Mouse (Mus musculus) cortical plate, adult 2 months (tissue): ENCODE measurements around the gene Bhlhe23. TPM values are rescaled to one million over a fixed set of nuclear protein-coding genes. Genes with fewer than 3 reads are reported as not detected.

Experiments
- H3K27ac ChIP-seq: fragments of 200-500 bp; 2 replicates; pipeline ENCODE4 v1.5.1; 2012; ENCODE audit warnings: low read length, control low read depth, inconsistent platforms; ENCODE audit not compliant: insufficient read depth
- H3K4me1 ChIP-seq: fragments of 200-500 bp; 2 replicates; pipeline ENCODE4 v1.6.1; 2011; ENCODE audit warnings: low read length; ENCODE audit not compliant: control insufficient read depth, insufficient read depth
- H3K4me3 ChIP-seq: fragments of 200-500 bp; 2 replicates; pipeline ENCODE4 v1.5.1; 2011; ENCODE audit warnings: mild to moderate bottlenecking, low read length, control low read depth; ENCODE audit not compliant: insufficient read depth
- CTCF ChIP-seq: fragments of 200-500 bp; IDR thresholded peaks from 2 replicates; pipeline ENCODE4 v1.5.1; 2011; ENCODE audit warnings: mild to moderate bottlenecking, control low read depth, low read length; ENCODE audit not compliant: insufficient read depth; ENCODE audit errors: extremely low read depth
- POLR2A ChIP-seq: fragments of 200-500 bp; IDR thresholded peaks from 2 replicates; pipeline ENCODE4 v1.6.1; 2011; ENCODE audit warnings: mild to moderate bottlenecking, low read length, control low read depth; ENCODE audit not compliant: insufficient read depth; ENCODE audit errors: extremely low read depth
- polyA plus RNA-seq: library from polyadenylated mRNA; depleted of rRNA; stranded (reverse); fragments of >200 nt; gene quantifications from 2 replicates; pipeline ENCODE4 v1.2.3, GENCODE M21; 2012; rRNA removed

Bhlhe23 gene
- polyA plus RNA-seq: 0.08 TPM in 1 of 2 replicates, not detected in the other

- Histone ChIP-seq H3K4me3 (no peak within 1 kb of the TSS), H3K4me1 (no peaks in the 10 kb centered on the region), H3K27ac (no peak within 1 kb of the TSS)
- no peak for TF ChIP-seq CTCF
- no peak for TF ChIP-seq POLR2A
Observed at GRCm38 (mm10) chr2:180776793-180777192, at the start of gene Bhlhe23. Gene Bhlhe23, minus strand, starts transcription at chr2:180776900.

- TF ChIP-seq CTCF (no peak), POLR2A (peak; percentile 54; the same call in 1 of the 2 replicates)
Observed at GRCm38 (mm10) chr2:180825147-180825941, 48.6 kb upstream of the Bhlhe23 start.

GRCm38 (mm10) chr2:180824724-180825123 lies 48.0 kb upstream of the Bhlhe23 start:
- TF ChIP-seq POLR2A (no peak), CTCF (no peak)
- H3K4me1 ChIP-seq: peaks cover 25% of the 10 kb centered on the region
- H3K27ac ChIP-seq: peak overlapping the region; percentile 97

More at GRCm38 (mm10) chr2:180825147-180825941, 48.6 kb upstream of the Bhlhe23 start:
- Histone ChIP-seq H3K4me1 (peaks cover 25% of the 10 kb centered on the region), H3K4me3 (no peak overlapping the region), H3K27ac (peak overlapping the region; percentile 79)

GRCm38 (mm10) chr2:180824061-180824460 lies 47.4 kb upstream of the Bhlhe23 start:
- Histone ChIP-seq H3K27ac (peak overlapping the region; percentile 97), H3K4me3 (no peak overlapping the region), H3K4me1 (peaks cover 25% of the 10 kb centered on the region)
- TF ChIP-seq CTCF (no peak), POLR2A (0 out of 2 replicates have a peak, but pooled peaks have one; percentile 25)

More at GRCm38 (mm10) chr2:180824724-180825123, 48.0 kb upstream of the Bhlhe23 start:
- H3K4me3 ChIP-seq: no peak overlapping the region

GRCm38 (mm10) chr2:180822476-180822875 lies 45.8 kb upstream of the Bhlhe23 start:
- Histone ChIP-seq H3K4me3 (no peak overlapping the region), H3K4me1 (peaks cover 25% of the 10 kb centered on the region), H3K27ac (no peak overlapping the region; the same call in 1 of the 2 replicates)
- TF ChIP-seq POLR2A (no peak), CTCF (peak; percentile 80)

- no peak overlapping the region for H3K27ac ChIP-seq
- H3K4me3 ChIP-seq: no peak overlapping the region
- peaks cover 17% of the 10 kb centered on the region for H3K4me1 ChIP-seq
- TF ChIP-seq CTCF: no peak
- no peak for TF ChIP-seq POLR2A
Observed at GRCm38 (mm10) chr2:180819504-180819903, 42.8 kb upstream of the Bhlhe23 start.

- H3K27ac ChIP-seq: no peak overlapping the region
- no peak for TF ChIP-seq CTCF
- TF ChIP-seq POLR2A: no peak
- peaks cover 2% of the 10 kb centered on the region; the same call in 1 of the 2 replicates for H3K4me1 ChIP-seq
- H3K4me3 ChIP-seq: no peak overlapping the region
Observed at GRCm38 (mm10) chr2:180816440-180817065, 39.9 kb upstream of the Bhlhe23 start.

- Histone ChIP-seq H3K4me3 (no peak overlapping the region), H3K4me1 (peaks cover 3% of the 10 kb centered on the region; the same call in 1 of the 2 replicates), H3K27ac (no peak overlapping the region)
- TF ChIP-seq CTCF (0 out of 2 replicates have a peak, but pooled peaks have one; percentile 15), POLR2A (no peak)
Observed at GRCm38 (mm10) chr2:180813982-180814568, 37.4 kb upstream of the Bhlhe23 start.

- no peak overlapping the region for H3K27ac ChIP-seq
- peaks cover 3% of the 10 kb centered on the region; the same call in 1 of the 2 replicates for H3K4me1 ChIP-seq
- no peak overlapping the region for H3K4me3 ChIP-seq
- TF ChIP-seq POLR2A (no peak), CTCF (no peak)
Observed at GRCm38 (mm10) chr2:180811002-180811401, 34.3 kb upstream of the Bhlhe23 start.
